Mouse (Mus musculus) liver, adult 2 months (tissue): Measurements from ENCODE around the gene Map2k4.

Experiments used
- CTCF ChIP-seq: fragments of 200-500 bp; IDR thresholded peaks from 2 replicates; pipeline ENCODE4 v1.5.1; 2011; ENCODE audit warnings: low read depth, low read length, control low read depth
- POLR2A ChIP-seq: fragments of 200-500 bp; IDR thresholded peaks from 2 replicates; pipeline ENCODE4 v1.6.1; 2011; ENCODE audit warnings: low read length, control low read depth; ENCODE audit not compliant: insufficient read depth; ENCODE audit errors: extremely low read depth

DNA sequence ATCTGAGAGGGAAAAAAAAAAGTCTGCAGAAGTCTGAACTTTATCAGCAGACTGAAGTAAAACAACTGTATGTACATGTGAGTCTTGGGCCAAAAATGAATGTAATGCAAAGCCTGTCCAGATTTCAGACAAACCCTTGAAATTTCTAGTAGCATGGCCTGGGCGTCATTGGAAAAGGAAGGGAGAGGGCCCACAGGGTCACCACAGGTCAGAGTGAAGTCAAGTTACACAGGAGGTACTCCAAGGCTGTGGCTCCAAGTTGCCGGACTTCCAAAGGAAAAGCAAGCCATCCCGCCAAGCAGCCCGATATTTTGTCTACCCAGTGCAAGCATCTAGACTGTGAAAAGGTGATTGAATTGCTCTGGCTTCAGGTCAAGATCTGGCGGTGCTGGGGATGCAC is 141.8 kb downstream of the Map2k4 start:
- TF ChIP-seq CTCF (no peak), POLR2A (no peak)
